Mouse (Mus musculus) retina, postnatal 7 days (tissue): Measurements from ENCODE around the gene Foxo4.

Experiments
- DNase-seq: peaks from one replicate; pipeline ENCODE4 v3.0.0-alpha.2; 2012; ENCODE audit warnings: low read depth, low spot score

Foxo4 gene

DNA sequence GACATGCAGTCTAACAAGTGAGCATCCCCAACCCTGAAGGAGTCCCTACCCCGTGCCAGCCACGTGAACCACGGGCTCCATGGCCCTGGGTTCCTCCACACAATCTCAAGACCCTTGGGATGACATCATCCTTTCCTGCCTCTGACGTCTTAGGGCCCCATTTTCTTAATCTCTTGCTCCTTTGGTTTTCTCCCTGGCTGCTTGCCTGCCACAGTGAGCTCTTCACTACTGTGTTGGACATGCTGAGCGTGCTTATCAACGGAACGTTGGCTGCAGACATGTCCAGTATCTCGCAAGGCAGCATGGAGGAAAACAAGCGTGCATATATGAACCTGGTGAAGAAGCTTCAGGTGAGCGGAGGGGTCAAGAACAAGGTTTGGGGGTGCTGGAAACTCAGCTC is 35.8 kb downstream of the Foxo4 start:
- DNase-seq = no peak

DNA sequence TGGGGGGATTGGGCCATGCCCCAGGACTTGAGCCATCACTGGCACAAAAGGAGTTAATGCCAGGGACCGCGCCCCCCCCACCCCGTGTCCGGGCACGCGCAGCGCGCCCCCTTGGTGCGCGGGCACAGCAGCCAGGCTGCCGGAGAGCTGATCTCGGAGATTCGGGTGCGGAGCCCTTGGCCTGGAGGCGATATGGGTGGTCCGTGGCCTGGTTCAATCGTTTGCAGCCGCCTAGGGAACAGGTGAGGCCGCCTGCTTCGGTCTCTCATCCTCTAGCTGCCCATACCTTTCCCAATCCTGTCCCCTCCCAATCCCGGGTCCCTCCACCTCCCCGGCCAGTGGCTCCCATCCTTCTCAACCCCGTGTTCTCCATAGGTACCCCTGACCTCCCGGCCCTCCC is 44.7 kb downstream of the Foxo4 start, which contains the start of gene Nlgn3:
TSS of gene Nlgn3 (plus strand) at position 114 of the 400 bp plus-strand sequence.
- no peak for DNase-seq

DNA sequence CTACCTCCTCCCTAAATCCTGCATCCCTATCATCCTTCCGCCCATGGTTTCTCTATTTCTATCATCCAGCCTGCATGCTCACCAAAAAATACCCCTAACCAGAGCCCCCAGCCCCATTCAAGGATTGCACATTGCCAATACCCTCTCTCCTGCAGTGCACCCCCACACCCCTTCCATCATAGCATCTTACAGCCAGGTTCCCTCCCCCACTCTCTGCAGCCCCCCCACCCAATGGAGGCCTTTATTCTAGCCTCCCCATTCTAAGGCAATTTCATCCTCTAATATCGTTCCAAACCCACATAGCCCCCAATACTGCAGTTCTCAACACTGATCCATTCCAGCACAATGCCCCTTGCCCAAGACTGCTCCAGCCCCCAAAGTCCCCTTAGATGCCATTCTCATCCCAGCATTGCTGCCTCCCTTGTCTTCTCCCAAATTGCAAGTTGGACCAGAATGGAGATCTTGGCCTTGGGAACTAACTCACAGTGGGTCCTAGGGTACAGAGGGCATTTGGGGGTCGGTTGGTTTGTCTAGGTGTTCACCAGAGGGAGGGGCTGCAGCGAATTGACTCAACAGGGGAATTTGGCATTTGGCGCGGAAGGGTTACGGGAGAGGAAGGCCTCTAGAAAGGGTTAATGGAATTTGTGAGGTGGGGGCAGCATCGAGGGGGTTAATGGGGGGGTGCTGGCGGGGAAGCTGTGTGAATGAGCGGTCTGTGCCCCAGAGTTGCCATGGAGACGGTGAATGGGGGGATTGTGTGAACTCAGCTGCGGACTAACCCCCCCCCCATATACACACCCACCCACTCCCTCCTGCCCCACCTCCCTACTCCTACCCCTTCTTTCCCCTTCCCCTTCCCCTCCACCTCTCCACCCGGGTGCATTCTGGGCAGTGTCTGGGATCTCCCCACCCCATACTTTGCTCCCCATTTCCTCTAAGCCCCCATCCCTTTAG is 45.4 kb downstream of the Foxo4 start:
- DNase-seq = no peak

DNA sequence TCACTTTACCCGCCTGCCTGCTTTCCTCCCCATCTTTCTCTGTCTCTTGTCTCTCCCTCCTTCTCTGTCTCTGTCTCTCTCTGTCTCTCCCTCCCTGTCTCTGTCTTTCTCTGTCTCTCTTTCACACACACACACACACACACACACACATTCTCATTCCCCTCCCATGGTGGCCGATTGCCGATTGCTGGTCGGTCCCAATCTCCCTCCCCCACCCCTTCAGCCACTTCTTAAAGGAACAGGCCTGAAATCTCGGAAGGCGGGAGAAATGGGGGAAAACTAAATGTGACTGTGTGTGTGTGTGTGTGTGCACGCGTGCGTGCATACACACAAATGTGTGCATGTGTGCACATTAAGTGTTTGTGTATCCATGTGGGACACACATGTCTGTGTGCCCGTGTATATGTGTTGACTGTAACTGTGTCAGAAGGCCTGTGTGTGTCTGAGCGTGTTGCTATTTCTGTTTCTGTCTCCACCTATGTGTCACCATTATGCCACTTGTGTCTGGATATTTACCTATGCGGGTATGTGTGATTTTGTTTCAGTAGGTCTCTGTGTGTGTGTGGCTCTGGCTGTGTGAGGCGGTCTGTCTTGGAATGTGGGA is 46.2 kb downstream of the Foxo4 start:
- DNase-seq = no peak

DNA sequence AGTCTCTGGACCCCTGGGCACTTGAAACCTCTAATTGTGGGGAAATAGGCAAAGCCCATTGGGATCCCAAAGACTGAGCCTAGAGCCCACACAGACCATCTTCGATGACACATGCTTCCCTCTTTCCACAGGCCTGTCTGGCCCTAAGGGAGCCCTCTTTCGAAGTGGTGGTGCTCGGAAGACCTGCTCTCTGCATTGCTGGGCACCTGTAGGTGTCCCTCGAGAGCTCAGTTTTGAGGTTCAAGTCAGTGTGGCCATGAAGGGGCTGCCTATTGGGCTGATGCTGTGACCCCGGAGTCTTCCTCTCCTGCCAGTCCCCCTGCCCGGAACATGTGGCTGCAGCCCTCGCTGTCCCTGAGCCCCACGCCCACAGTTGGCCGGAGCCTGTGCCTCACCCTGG is 47.3 kb downstream of the Foxo4 start:
- DNase-seq = no peak

DNA sequence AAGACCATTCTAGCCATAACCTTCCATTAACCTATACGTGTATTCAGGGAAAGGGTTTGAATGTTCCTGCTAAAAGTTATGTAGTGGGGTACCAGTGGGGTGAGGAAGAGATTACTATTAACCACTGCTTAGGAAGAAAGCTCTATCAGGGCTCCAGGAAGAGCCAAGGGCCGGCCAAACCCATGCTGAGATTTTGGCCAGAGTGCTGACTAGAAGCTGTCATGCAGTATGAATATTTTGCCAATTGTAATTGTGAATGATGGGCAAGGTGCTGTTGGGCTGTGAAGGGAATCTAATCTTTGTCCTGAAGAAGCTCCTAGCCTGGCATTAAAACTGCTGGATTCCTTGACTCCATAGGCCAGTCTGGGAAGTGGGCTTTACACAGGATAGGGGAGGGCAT is 50.3 kb downstream of the Foxo4 start:
- DNase-seq = no peak

DNA sequence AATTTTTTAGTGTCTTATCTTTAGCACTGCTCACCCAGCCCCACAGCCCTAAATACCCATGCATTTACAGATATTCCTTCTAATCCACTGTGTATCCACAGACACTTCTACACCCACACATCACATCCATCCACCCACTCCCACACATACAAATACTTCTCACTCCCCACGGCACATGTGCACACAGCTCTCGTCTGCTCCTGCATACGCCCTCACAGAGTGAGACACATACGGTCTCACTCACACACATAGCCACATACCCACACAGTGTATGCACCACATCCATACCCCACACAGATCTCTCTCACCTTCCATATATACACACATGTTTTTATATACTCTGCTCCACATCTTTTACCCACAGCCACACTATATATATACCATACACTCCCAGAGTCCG is 55.0 kb downstream of the Foxo4 start:
- no peak for DNase-seq
